Mouse (Mus musculus): Measurements from ENCODE around the gene Adcy2. TPM values are rescaled to one million over a fixed set of nuclear protein-coding genes. Genes with fewer than 3 reads are reported as not detected.

Adcy2 gene
- polyA plus RNA-seq, 2 experiments, result 0.33 to 0.38 TPM

DNA sequence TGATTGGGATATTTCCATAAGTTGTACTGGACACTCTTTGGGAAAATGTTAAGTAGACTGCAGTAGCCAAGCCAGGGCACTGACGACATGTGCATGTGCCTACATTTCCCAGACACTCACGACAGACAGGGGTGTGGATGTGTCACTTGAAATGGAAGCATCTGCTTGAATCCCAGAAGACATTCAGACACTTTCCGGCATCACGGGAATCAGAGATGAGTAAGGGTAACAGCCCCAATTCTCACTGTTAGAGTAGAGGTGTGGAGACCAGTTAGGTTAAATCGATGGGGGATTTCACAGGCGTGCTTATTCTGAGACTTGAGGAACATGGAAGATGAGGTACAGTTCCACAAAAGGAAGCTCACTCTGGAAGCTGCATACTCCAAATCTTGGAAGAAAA, 130.6 kb downstream of the Adcy2 start:
- DNase-seq (ENCODE audit: low read depth in 3 of 3, low spot score in 3 of 3) (no peak), ATAC-seq (ENCODE audit: insufficient read depth) (no peak)
- no peak overlapping the region for H3K9ac ChIP-seq (replicated peaks)
- WGBS (ENCODE audit: insufficient replicate concordance), result 62% methylated on average over 6 of the region's 6 CpGs
- H3K27me3 ChIP-seq (ENCODE audit: control insufficient read depth, insufficient read depth, low read length), result no peaks in the 10 kb centered on the region
- H3K27ac ChIP-seq, result no peak overlapping the region
- H3K9me3 ChIP-seq (ENCODE audit: control insufficient read depth, low read length), result no peaks in the 10 kb centered on the region
- H3K4me3 ChIP-seq (ENCODE audit: insufficient read depth in 1 of 2, low read depth in 2 of 2, low read length in 2 of 2), result no peak overlapping the region
- H3K4me1 ChIP-seq (replicated peaks; ENCODE audit: control insufficient read depth in 2 of 2, insufficient read depth in 2 of 2, low read length in 1 of 2), result no peaks in the 10 kb centered on the region
- TF ChIP-seq CTCF (IDR thresholded peaks at IDR 0.05; ENCODE audit: low read depth) (no peak), EP300 (IDR thresholded peaks at IDR 0.05; ENCODE audit: low read depth) (no peak)
- no peak overlapping the region for H3K4me2 ChIP-seq (ENCODE audit: low read depth)
- no peaks in the 10 kb centered on the region for H3K36me3 ChIP-seq (replicated peaks; ENCODE audit: control insufficient read depth, insufficient read depth, low read depth)

DNA sequence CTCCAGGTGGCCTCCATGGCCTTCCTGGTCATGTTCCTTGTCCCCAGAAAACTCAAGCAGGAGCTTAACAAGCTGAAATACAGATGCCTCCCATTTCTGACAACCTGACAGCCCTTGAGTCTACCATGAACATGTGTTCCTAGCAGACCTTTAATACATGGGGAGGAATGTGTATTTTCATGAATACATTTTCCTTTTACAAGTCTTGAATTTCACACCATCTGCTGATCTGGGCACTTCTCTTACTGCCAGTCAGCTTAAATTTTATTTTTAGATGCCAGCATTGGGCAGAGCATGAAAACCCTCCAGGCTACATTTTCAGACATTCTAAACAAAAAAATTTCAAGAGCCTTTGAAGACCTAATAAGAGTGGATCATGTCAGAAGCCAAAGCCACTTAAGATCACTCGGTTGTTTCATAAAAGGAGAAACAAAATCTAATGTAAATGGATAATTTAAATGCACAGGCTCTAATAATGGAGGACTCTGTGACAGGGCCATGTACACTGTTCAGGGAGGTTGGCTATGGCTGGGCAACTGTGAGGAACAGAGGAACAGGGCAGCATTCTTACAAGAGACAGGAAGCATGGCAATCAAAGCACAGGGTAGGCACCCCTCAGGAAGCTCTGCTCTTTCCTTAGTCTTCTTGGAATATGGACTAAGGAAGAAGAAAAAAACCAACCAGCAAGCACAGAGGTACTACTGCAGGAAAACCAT, 131.2 kb downstream of the Adcy2 start:
- Histone ChIP-seq H3K36me3 (replicated peaks; ENCODE audit: control insufficient read depth, insufficient read depth, low read depth) (no peaks in the 10 kb centered on the region), H3K9ac (replicated peaks) (no peak overlapping the region), H3K4me3 (ENCODE audit: insufficient read depth in 1 of 2, low read depth in 2 of 2, low read length in 2 of 2) (no peak overlapping the region), H3K27me3 (ENCODE audit: control insufficient read depth, insufficient read depth, low read length) (no peaks in the 10 kb centered on the region), H3K4me2 (ENCODE audit: low read depth) (no peak overlapping the region), H3K27ac (no peak overlapping the region), H3K4me1 (replicated peaks; ENCODE audit: control insufficient read depth in 2 of 2, insufficient read depth in 2 of 2, low read length in 1 of 2) (no peaks in the 10 kb centered on the region), H3K9me3 (ENCODE audit: control insufficient read depth, low read length) (no peaks in the 10 kb centered on the region)
- TF ChIP-seq EP300 (IDR thresholded peaks at IDR 0.05; ENCODE audit: low read depth) (no peak), CTCF (IDR thresholded peaks at IDR 0.05; ENCODE audit: low read depth) (no peak)
- 41% methylated on average over 1 of the region's 1 CpGs for WGBS (ENCODE audit: insufficient replicate concordance)
- ATAC-seq (ENCODE audit: insufficient read depth), result no peak
- no peak for DNase-seq (ENCODE audit: low read depth in 3 of 3, low spot score in 3 of 3)

DNA sequence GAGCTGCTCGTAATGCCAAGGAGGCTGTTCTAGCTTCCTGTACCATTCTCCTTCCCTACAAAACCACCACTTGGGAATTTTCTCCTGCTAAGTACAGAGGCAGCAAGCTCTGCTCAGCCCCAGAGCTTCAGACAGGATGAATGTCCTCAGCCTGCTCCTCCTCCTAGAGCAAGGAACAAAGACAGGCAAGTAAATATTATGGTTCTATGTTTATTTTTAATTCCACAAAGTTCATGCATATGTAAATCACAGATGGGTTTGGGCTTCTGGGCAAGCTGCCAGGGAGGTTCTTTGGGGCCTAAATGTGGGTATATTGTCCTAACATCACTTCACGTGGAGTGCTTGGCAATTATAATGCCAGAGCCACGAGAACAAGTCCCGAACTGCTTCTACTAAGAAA, 139.3 kb downstream of the Adcy2 start:
- 55% methylated on average over 4 of the region's 4 CpGs for WGBS (ENCODE audit: insufficient replicate concordance)
- no peaks in the 10 kb centered on the region for H3K36me3 ChIP-seq (replicated peaks; ENCODE audit: control insufficient read depth, insufficient read depth, low read depth)
- no peak for ATAC-seq (ENCODE audit: insufficient read depth)
- no peak overlapping the region for H3K4me3 ChIP-seq (ENCODE audit: insufficient read depth in 1 of 2, low read depth in 2 of 2, low read length in 2 of 2)
- H3K9ac ChIP-seq (replicated peaks), result no peak overlapping the region
- H3K27ac ChIP-seq, result no peak overlapping the region
- no peak overlapping the region for H3K4me2 ChIP-seq (ENCODE audit: low read depth)
- no peaks in the 10 kb centered on the region for H3K4me1 ChIP-seq (replicated peaks; ENCODE audit: control insufficient read depth in 2 of 2, insufficient read depth in 2 of 2, low read length in 1 of 2)
- no peaks in the 10 kb centered on the region for H3K9me3 ChIP-seq (ENCODE audit: control insufficient read depth, low read length)
- no peak for DNase-seq (ENCODE audit: low read depth in 3 of 3, low spot score in 3 of 3)
- H3K27me3 ChIP-seq (ENCODE audit: control insufficient read depth, insufficient read depth, low read length), result no peaks in the 10 kb centered on the region
- TF ChIP-seq CTCF (IDR thresholded peaks at IDR 0.05; ENCODE audit: low read depth) (no peak), EP300 (IDR thresholded peaks at IDR 0.05; ENCODE audit: low read depth) (no peak)

DNA sequence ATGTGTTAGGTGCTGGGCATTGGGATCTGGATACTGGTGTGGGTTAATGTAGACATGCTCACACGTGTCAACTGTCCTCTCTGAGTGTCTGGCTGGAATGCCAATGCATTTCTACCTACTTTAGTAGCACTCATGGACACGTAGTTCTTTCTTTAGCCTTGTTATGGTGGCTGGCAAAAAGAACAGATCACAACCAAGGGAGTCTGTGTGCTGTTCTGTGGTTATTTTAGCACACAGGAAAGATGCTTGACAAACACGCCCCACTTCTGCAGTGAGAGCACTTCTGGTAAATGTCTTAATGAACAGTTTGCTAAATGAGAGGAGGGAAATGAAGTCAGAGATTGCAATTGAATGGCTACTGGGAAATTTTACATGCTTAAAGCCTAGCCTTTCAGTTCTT, 151.1 kb downstream of the Adcy2 start:
- H3K27ac ChIP-seq, result no peak overlapping the region
- TF ChIP-seq EP300 (IDR thresholded peaks at IDR 0.05; ENCODE audit: low read depth) (no peak), CTCF (IDR thresholded peaks at IDR 0.05; ENCODE audit: low read depth) (no peak)
- no peak overlapping the region for H3K9ac ChIP-seq (replicated peaks)
- H3K4me1 ChIP-seq (replicated peaks; ENCODE audit: control insufficient read depth in 2 of 2, insufficient read depth in 2 of 2, low read length in 1 of 2), result no peaks in the 10 kb centered on the region
- no peak overlapping the region for H3K4me3 ChIP-seq (ENCODE audit: insufficient read depth in 1 of 2, low read depth in 2 of 2, low read length in 2 of 2)
- no peak for ATAC-seq (ENCODE audit: insufficient read depth)
- no peaks in the 10 kb centered on the region for H3K36me3 ChIP-seq (replicated peaks; ENCODE audit: control insufficient read depth, insufficient read depth, low read depth)
- H3K9me3 ChIP-seq (ENCODE audit: control insufficient read depth, low read length), result no peaks in the 10 kb centered on the region
- 43% methylated on average over 3 of the region's 3 CpGs for WGBS (ENCODE audit: insufficient replicate concordance)
- no peak for DNase-seq (ENCODE audit: low read depth in 3 of 3, low spot score in 3 of 3)
- no peak overlapping the region for H3K4me2 ChIP-seq (ENCODE audit: low read depth)
- H3K27me3 ChIP-seq (ENCODE audit: control insufficient read depth, insufficient read depth, low read length), result no peaks in the 10 kb centered on the region

DNA sequence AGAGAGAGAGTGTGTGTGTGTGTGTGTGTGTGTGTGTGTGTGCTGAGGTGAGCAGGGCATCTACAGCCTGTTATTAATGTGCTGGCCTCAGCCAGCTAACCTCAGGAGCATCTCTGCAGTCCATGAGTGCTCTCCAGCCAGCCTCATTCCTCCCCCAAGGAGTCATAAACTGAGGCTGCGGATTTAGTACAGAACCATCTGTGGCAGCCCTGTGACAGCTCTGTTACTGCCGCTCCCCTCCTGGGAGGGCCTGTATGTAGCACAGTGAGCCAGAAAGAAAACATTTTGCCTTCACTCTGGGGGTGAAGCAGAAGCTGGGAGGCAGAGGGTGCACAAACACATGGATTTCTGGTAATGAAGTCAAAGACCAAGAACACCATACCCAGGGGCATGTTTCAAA, 159.8 kb downstream of the Adcy2 start:
- H3K4me3 ChIP-seq (ENCODE audit: insufficient read depth in 1 of 2, low read depth in 2 of 2, low read length in 2 of 2), result no peak overlapping the region
- ATAC-seq (ENCODE audit: insufficient read depth), result no peak

More for the DNA sequence above, 159.8 kb downstream of the Adcy2 start:
- Histone ChIP-seq H3K4me1 (replicated peaks; ENCODE audit: control insufficient read depth in 2 of 2, insufficient read depth in 2 of 2, low read length in 1 of 2) (no peaks in the 10 kb centered on the region), H3K27me3 (ENCODE audit: control insufficient read depth, insufficient read depth, low read length) (no peaks in the 10 kb centered on the region), H3K9ac (replicated peaks) (no peak overlapping the region), H3K4me2 (ENCODE audit: low read depth) (no peak overlapping the region), H3K27ac (no peak overlapping the region), H3K9me3 (ENCODE audit: control insufficient read depth, low read length) (no peaks in the 10 kb centered on the region), H3K36me3 (replicated peaks; ENCODE audit: control insufficient read depth, insufficient read depth, low read depth) (no peaks in the 10 kb centered on the region)
- TF ChIP-seq EP300 (IDR thresholded peaks at IDR 0.05; ENCODE audit: low read depth) (no peak), CTCF (IDR thresholded peaks at IDR 0.05; ENCODE audit: low read depth) (no peak)
- WGBS (ENCODE audit: insufficient replicate concordance), result 42% methylated on average over 2 of the region's 2 CpGs
- no peak for DNase-seq (ENCODE audit: low read depth in 3 of 3, low spot score in 3 of 3)

Measured in liver, embryonic 14.5 days (tissue).